Mouse (Mus musculus) thymus, adult 2 months (tissue): Measurements from ENCODE around the gene Setd3. TPM values are rescaled to one million over a fixed set of nuclear protein-coding genes. Genes with fewer than 3 reads are reported as not detected.

ENCODE experiments used
- DNase-seq: peaks from one replicate; pipeline ENCODE4 v3.0.0; 2021
- H3K27ac ChIP-seq: fragments of 200-500 bp; 2 replicates; pipeline ENCODE4 v1.5.1; 2012; ENCODE audit warnings: low read length, control low read depth; ENCODE audit not compliant: control insufficient read depth, insufficient read depth
- H3K27me3 ChIP-seq: fragments of 200-500 bp; 2 replicates; pipeline ENCODE4 v1.6.1; 2012; ENCODE audit warnings: mild to moderate bottlenecking, low read length, moderate library complexity, mixed read lengths; ENCODE audit not compliant: control insufficient read depth, insufficient read depth
- H3K36me3 ChIP-seq: fragments of 200-500 bp; 2 replicates; pipeline ENCODE4 v1.6.1; 2012; ENCODE audit warnings: mild to moderate bottlenecking, low read length, moderate library complexity; ENCODE audit not compliant: control insufficient read depth, insufficient read depth
- H3K4me1 ChIP-seq: fragments of 200-500 bp; replicated peaks from 2 replicates; pipeline ENCODE4 v1.6.1; 2012; ENCODE audit warnings: low read length; ENCODE audit not compliant: control insufficient read depth, insufficient read depth
- H3K4me3 ChIP-seq: fragments of 200-500 bp; 2 replicates; pipeline ENCODE4 v1.5.1; 2012; ENCODE audit warnings: mild to moderate bottlenecking, low read length, control low read depth, moderate library complexity; ENCODE audit not compliant: control insufficient read depth, insufficient read depth
- CTCF ChIP-seq: fragments of 200-500 bp; IDR thresholded peaks from 2 replicates; pipeline ENCODE4 v1.5.1; 2012; ENCODE audit warnings: mild to moderate bottlenecking, control low read depth, low read length, moderate library complexity, borderline replicate concordance; ENCODE audit not compliant: control insufficient read depth, poor library complexity, insufficient read depth; ENCODE audit errors: extremely low read depth
- POLR2A ChIP-seq: fragments of 200-500 bp; IDR thresholded peaks from 2 replicates; pipeline ENCODE4 v1.6.1; 2012; ENCODE audit warnings: mild to moderate bottlenecking, low read length, control low read depth, moderate library complexity; ENCODE audit not compliant: control insufficient read depth, poor library complexity, insufficient read depth; ENCODE audit errors: extremely low read depth
- WGBS: fragments of 180-500 bp; shearing (Covaris S2); methylation state at CpG from one replicate; pipeline ENCODE4 v1.1.7; 2018; 5-methylcytosine and 5-hydroxymethylcytosine counted together
- polyA plus RNA-seq: library from polyadenylated mRNA; depleted of rRNA; stranded (reverse); fragments of >200 nt; gene quantifications from 2 replicates; pipeline ENCODE4 v1.2.3, GENCODE M21; 2012; rRNA removed

The Setd3 gene
- polyA plus RNA-seq: 27.6 and 28.5 TPM in 2 replicates

DNA sequence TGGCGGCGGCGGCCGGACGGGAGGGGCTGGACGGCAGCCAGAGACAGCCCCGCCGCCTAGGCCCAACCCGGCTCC is at the start of gene Setd3:
Gene Setd3, minus strand, starts transcription at position 69 of the 75 bp plus-strand sequence.
- H3K36me3 ChIP-seq: no peaks in the 10 kb centered on the region
- peak within 1 kb of the TSS; percentile 49 for H3K27ac ChIP-seq
- peak within 1 kb of the TSS; percentile 89 for H3K4me3 ChIP-seq
- WGBS: 0% methylated on average over 8 of the region's 9 CpGs
- no peak for DNase-seq
- H3K27me3 ChIP-seq: no peaks in the 10 kb centered on the region
- H3K4me1 ChIP-seq: no peaks in the 10 kb centered on the region
- TF ChIP-seq CTCF (no peak), POLR2A (no peak)

DNA sequence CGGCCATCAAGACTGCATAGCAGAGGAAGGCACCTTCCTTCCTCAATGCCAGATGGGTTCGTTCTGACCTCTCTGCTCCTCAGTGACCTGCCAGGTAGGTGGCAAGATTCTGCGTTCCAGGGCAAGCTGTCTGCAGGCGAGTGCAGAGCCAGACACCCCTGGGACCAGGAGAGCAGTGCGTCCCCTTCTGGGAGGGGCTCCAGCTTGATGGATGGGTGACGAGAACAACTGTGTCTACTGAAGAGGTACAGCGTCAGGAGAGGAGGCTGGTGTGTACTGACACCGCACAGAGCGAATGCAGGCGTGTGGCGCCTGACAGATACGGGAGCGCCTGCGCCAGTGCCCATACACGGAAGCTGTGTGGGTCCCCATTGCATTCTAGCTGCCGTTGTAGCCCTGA is 48.4 kb upstream of the Setd3 start:
- Histone ChIP-seq H3K27ac (no peak overlapping the region), H3K36me3 (no peaks in the 10 kb centered on the region), H3K27me3 (no peaks in the 10 kb centered on the region), H3K4me1 (no peaks in the 10 kb centered on the region), H3K4me3 (no peak overlapping the region)
- DNase-seq: no peak
- TF ChIP-seq CTCF: no peak
- no peak for TF ChIP-seq POLR2A
- WGBS: 98% methylated on average over 16 of the region's 16 CpGs

DNA sequence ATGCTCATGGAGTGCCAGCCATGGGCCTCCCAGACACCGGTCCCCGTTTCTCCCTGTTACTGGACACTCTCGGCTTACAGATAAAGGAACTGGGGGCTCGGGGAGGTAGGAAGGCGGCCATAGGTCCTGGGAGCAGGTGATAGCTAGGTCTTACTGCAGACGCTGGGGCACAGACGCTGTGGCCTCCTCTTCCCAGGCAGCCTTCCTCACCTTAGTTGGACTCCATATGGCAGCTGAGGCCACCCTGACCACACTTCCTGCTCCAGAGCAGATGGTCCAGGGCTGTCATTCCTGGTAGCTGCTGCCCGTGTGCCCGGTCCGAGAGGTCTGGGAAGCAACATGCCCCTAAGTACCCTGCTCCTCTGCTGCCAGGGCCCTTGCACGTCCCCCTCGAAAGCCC is 47.8 kb upstream of the Setd3 start:
- no peak for TF ChIP-seq CTCF
- TF ChIP-seq POLR2A: no peak
- Histone ChIP-seq H3K27me3 (no peaks in the 10 kb centered on the region), H3K4me3 (no peak overlapping the region), H3K36me3 (no peaks in the 10 kb centered on the region), H3K4me1 (no peaks in the 10 kb centered on the region), H3K27ac (no peak overlapping the region)
- WGBS: 95% methylated on average over 12 of the region's 12 CpGs
- DNase-seq: no peak

DNA sequence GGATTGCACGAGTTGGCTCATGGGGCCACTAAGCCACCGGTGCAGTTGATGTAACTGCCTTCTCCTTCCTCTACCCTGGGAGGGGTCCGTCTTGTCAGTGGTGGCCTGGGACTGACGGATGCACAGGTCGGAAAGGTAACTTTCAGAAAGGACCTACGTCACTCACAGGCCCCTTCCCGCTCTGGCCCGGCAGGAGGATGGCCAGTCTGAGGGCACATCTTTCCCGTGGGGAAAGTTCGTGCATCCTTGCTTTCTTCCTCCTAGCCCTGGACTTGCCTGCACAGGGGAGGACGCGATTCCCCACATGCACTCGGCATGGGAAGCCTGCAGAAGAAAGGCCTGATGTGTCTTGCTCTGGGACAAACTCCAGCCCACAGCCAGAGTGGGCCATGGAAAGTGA is 47.1 kb upstream of the Setd3 start:
- Histone ChIP-seq H3K36me3 (no peaks in the 10 kb centered on the region), H3K4me1 (no peaks in the 10 kb centered on the region), H3K4me3 (no peak overlapping the region), H3K27me3 (no peaks in the 10 kb centered on the region), H3K27ac (no peak overlapping the region)
- 95% methylated on average over 13 of the region's 13 CpGs for WGBS
- DNase-seq: no peak
- TF ChIP-seq CTCF: no peak
- TF ChIP-seq POLR2A: no peak

DNA sequence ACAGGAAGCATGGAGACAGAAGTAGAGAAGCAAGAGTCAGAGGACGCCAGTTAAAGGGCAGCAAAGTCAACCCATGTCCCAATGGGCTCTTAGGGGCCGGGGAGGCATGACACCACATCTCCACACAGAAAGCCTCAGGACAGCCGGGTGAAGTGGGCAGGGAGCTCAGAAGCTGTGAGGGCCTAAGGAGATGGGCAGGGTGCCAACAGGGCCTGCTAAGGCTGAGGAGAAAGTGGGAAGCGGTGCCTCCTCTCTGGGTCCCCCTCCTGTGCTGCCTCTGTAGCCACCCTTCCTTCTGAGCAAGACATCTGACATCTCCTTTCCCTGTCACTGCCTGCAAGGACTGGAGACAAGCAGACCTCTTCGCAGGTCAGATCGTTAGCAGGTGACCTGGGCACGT is 46.7 kb upstream of the Setd3 start:
- Histone ChIP-seq H3K36me3 (no peaks in the 10 kb centered on the region), H3K4me1 (no peaks in the 10 kb centered on the region), H3K4me3 (no peak overlapping the region), H3K27me3 (no peaks in the 10 kb centered on the region), H3K27ac (no peak overlapping the region)
- 93% methylated on average over 7 of the region's 7 CpGs for WGBS
- DNase-seq: no peak
- TF ChIP-seq CTCF: no peak
- no peak for TF ChIP-seq POLR2A

DNA sequence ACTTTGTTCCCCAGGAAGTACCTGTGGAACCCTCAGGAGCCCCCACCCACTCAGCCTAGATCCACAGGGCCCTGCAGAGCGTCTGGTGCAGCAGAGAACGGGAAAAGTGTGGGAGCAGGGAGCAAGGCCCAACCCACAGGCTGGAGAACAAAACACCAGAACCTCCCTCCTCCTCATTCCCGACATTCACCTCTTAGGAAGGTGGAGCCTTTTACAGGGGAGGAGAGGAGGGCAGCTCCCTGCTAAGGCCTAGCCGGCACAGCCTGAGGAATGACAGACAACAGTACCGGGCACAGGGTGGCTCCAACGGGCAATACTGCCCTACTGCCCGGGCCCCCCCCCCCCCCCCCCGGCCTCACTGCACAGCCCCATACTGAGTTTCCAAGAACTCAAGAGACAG is 44.2 kb upstream of the Setd3 start:
- Histone ChIP-seq H3K36me3 (no peaks in the 10 kb centered on the region), H3K4me1 (no peaks in the 10 kb centered on the region), H3K4me3 (no peak overlapping the region), H3K27me3 (no peaks in the 10 kb centered on the region), H3K27ac (no peak overlapping the region)
- 89% methylated on average over 8 of the region's 8 CpGs for WGBS
- DNase-seq: no peak
- TF ChIP-seq POLR2A (no peak), CTCF (no peak)

DNA sequence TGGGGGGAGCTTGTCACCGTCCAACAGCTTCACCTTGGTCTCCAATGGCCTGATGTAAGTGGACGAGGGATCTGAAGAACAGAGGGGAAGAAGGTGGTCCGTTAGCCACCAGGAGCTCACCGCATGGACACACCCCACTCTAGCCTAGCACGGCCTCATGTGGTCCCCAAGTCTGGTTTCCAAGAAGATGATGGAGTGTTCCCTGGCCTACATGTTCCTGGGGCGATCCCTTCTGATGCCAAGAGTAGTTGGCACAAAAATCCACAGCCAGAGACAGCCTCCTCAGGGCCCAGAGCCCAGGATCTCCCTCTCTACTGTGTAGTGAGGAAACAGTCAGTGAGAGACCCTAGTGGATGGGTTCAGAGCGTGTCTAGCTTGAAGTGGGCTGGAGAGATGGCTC is 42.6 kb upstream of the Setd3 start:
- Histone ChIP-seq H3K27ac (no peak overlapping the region), H3K4me3 (no peak overlapping the region), H3K4me1 (no peaks in the 10 kb centered on the region), H3K27me3 (no peaks in the 10 kb centered on the region), H3K36me3 (no peaks in the 10 kb centered on the region)
- no peak for DNase-seq
- TF ChIP-seq POLR2A (no peak), CTCF (no peak)
- WGBS: 95% methylated on average over 7 of the region's 7 CpGs
